Mouse (Mus musculus): ENCODE data around the gene Prpf40a.

Gene Prpf40a

GRCm38 (mm10) chr2:53105408-53105807 lies 85.7 kb downstream of the Prpf40a start:
- in situ Hi-C loops (cut with MboI) = no loop called here

DNA sequence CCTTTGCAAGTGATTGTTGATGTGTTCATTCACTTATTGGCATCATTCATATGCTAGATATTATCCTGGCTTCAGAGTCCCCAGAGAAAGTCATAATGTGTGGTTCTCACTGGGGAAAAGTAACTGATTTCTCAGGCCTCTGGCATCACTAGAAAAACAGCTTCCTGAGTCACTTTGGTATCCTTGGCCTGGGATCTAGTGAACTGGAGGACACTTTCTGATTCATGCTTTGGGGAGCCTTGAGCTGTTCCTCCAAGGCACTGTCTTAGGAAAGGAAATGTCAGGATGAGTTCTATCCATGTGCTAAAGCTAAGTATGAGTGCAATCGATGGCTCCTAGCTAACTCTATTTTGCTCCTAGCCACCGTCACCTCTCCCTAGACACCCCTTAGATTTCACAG lies 88.2 kb downstream of the Prpf40a start:
- in situ Hi-C loops (cut with MboI) = no loop called here

GRCm38 (mm10) chr2:53101885-53102740 lies 89.0 kb downstream of the Prpf40a start:
- in situ Hi-C loops (cut with MboI) = no loop called here

- in situ Hi-C loops (cut with MboI) = no loop called here
Observed at GRCm38 (mm10) chr2:53100093-53100492, 91.0 kb downstream of the Prpf40a start.

- in situ Hi-C loops (cut with MboI) = loop anchor here (25.0 kb wide), 1 partner anchor 333 kb away; no protein-coding TSS in a partner anchor
Observed at GRCm38 (mm10) chr2:53095489-53095888, 95.6 kb downstream of the Prpf40a start.

DNA sequence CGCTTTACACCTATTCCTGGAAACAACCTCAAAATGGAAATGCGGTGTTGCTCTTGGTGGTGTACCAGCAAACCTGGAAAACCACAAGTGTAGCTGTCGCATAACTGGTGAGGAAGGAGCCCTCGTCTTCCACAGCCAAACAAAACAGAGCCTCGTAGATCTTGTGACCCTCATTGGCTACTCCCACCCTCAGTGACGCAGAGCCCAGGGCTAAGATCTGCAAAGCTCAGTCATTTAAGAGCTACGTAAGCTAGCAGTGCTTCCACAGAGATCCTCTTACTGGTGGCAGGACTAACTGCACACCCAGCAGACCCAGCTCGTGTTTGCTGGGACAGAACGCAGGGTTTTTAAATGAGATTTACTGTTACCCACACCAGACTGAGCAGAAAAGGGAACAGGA lies 96.1 kb downstream of the Prpf40a start:
- in situ Hi-C loops (cut with MboI) = loop anchor here (25.0 kb wide), 1 partner anchor 333 kb away; no protein-coding TSS in a partner anchor

DNA sequence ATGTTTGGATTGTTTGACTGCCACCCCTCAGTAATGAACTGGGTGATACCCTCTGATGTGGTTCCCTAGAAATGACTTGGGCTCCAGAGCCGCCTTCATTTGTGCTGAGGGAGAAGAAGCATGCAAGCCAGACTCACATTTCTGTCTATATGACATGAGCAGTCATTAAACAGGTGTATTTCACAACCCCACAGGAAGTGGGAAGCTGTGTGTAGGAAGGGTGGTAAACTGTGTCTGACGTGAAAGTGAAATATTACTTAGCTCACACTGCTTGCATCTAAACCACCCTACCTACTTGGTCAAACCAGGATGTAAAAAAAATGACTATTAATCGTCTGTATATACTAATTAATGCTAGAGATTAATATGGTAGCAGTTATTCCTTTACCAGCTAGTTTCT lies 102.3 kb downstream of the Prpf40a start:
- in situ Hi-C loops (cut with MboI) = loop anchor here (25.0 kb wide), 1 partner anchor 326 kb away; no protein-coding TSS in a partner anchor

DNA sequence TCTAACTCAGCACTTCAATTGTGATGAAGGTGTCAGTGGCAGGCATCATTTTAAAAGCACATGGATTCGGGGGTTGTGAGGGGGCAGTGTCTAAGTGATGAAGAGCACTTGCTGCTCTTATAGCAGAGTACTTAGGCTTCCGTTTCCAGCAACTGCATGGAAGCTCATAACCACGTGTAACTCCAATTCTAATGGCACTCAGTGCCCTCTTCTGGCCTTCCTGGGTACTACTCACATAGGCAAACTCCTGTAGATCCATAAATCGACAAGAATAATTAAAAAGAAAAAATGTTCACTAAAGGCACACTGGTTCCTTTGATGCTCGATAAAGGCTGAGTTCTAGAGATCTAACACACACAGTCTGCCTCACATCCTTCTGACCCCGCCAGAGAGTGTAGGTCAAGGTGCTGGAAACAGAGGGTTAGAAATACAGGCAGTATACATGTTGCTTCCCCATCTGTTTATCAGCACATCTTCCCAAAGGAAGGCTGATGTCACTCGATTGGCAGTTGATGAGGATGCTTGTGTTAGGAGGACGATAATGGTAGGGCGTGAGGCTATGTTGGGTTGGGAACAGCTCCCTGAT lies 105.4 kb downstream of the Prpf40a start:
- in situ Hi-C loops (cut with MboI) = loop anchor here (25.0 kb wide), 1 partner anchor 323 kb away; no protein-coding TSS in a partner anchor
